Mouse (Mus musculus) hindbrain, embryonic 11.5 days (tissue): ENCODE measurements at regions not wholly inside any gene's neighbourhood (a gene's known extent, or its start where the extent isn't known, plus 50 kb on each side); places are given as distances from the start of the nearest gene placed in this dataset.

Source experiments
- ATAC-seq: fragments of 200-750 bp; cut with Nextera tagmentation; 2 replicates; pipeline ENCODE4 v1.8.0; 2017; ENCODE audit warnings: mild to moderate bottlenecking, moderate TSS enrichment, moderate library complexity; ENCODE audit not compliant: low FRiP score
- DNase-seq: peaks from one replicate; pipeline ENCODE4 v3.0.0-alpha.2; 2015; ENCODE audit warnings: low spot score
- H3K27ac ChIP-seq: fragments of 300-500 bp; sonication (generic); 2 replicates; pipeline ENCODE4 v1.5.1; 2014; ENCODE audit warnings: mild to moderate bottlenecking, low read depth, low read length
- H3K27me3 ChIP-seq: fragments of 300-500 bp; sonication (generic); 2 replicates; pipeline ENCODE4 v1.6.1; 2014; ENCODE audit warnings: mild to moderate bottlenecking, low read length, moderate library complexity, mixed read lengths; ENCODE audit not compliant: control insufficient read depth, insufficient read depth
- H3K36me3 ChIP-seq: fragments of 300-500 bp; sonication (generic); 2 replicates; pipeline ENCODE4 v1.6.1; 2014; ENCODE audit warnings: mild to moderate bottlenecking, low read length, moderate library complexity, mixed read lengths; ENCODE audit not compliant: control insufficient read depth, insufficient read depth
- H3K4me1 ChIP-seq: fragments of 300-500 bp; sonication (generic); replicated peaks from 2 replicates; pipeline ENCODE4 v1.6.1; 2014; ENCODE audit warnings: low read length, mixed read lengths; ENCODE audit not compliant: control insufficient read depth, insufficient read depth
- H3K4me2 ChIP-seq: fragments of 300-500 bp; sonication (generic); replicated peaks from 2 replicates; pipeline ENCODE4 v1.6.1; 2014; ENCODE audit warnings: mild to moderate bottlenecking, low read depth, low read length
- H3K4me3 ChIP-seq: fragments of 300-500 bp; sonication (generic); 2 replicates; pipeline ENCODE4 v1.5.1; 2014; ENCODE audit warnings: low read depth, low read length
- H3K9ac ChIP-seq: fragments of 300-500 bp; sonication (generic); 2 replicates; pipeline ENCODE4 v1.6.1; 2014; ENCODE audit warnings: low read depth, low read length
- H3K9me3 ChIP-seq: fragments of 300-500 bp; sonication (generic); 2 replicates; pipeline ENCODE4 v1.6.1; 2016; ENCODE audit warnings: low read length; ENCODE audit not compliant: control insufficient read depth

DNA sequence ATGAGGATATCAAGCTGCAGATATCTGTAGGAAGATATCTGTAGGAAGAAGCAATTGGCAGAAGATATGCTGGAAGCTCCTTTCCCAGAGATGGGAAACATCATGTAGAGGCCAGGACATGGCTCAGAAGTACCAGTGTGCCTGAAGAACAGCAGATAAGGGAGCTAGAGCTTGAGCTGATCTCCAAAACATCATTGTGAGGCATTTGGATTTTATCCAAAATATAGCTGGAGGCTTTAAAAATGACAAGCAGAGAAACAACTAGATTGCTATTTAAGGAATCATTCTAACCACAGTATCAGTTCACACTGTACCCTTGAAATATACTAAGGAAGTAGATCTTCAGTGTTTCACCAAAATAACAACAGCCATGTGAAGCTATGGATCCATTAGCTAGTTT, 81.5 kb downstream of the Uchl5 start:
- Histone ChIP-seq H3K27me3 (no peaks in the 10 kb centered on the region), H3K4me2 (no peak overlapping the region), H3K36me3 (no peaks in the 10 kb centered on the region), H3K9ac (no peak overlapping the region), H3K27ac (no peak overlapping the region), H3K4me1 (no peaks in the 10 kb centered on the region), H3K9me3 (no peaks in the 10 kb centered on the region), H3K4me3 (no peak overlapping the region)
- DNase-seq, result no peak
- no peak for ATAC-seq
